Mouse (Mus musculus) ES-Bruce4 (cell line): Measurements from ENCODE around the gene Kalrn.

ENCODE experiments used
- CTCF ChIP-seq: IDR thresholded peaks from one replicate; pipeline ENCODE4 v1.8.1; 2011; ENCODE audit warnings: low read depth, low read length
- POLR2A ChIP-seq: IDR thresholded peaks from one replicate; pipeline ENCODE4 v1.8.1; 2011; ENCODE audit warnings: low read length; ENCODE audit not compliant: insufficient read depth

DNA sequence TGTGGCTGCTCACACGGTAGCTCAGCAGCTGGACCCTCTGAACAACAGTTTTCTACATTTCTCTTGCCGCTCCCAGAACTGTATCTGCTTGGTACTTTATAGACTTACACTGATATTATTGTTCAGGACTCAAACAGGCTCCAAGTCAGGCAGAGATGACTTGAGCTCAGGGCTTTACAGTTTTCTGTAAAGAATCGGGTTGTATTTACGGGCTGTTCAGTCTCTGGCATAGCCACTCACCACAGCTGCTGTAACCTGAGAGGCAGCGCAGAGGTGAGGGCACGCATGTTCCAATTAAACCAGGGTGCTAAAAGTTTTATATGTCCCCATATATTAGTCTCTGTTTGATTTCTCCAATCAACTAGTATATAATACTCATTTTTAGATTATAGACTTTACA, 373.8 kb downstream of the Kalrn start:
- TF ChIP-seq CTCF (no peak), POLR2A (no peak)
